Mouse (Mus musculus) liver, embryonic 14 days (tissue): ENCODE results near the gene Sap18b. TPM values are rescaled to one million over a fixed set of nuclear protein-coding genes. Genes with fewer than 3 reads are reported as not detected.

Experiments
- polyA plus RNA-seq: library from polyadenylated mRNA; depleted of rRNA; stranded (reverse); fragments of >200 nt; gene quantifications from 2 replicates; pipeline ENCODE4 v1.2.3, GENCODE M21; 2012; rRNA removed

Gene Sap18b
- 75.4 and 82.9 TPM in 2 replicates for polyA plus RNA-seq

GRCm38 (mm10) chr8:95825162-95825561 is at the start of gene Sap18b:
Gene Sap18b (plus strand): TSS chr8:95825346.

GRCm38 (mm10) chr8:95807331-95807843 is 17.8 kb upstream of the Sap18b start, which contains the start of gene Cnot1:
Gene Cnot1 (minus strand): TSS chr8:95807464.

GRCm38 (mm10) chr8:95853102-95853843 is 28.1 kb downstream of the Sap18b start, which contains the start of gene Slc38a7:
Gene Slc38a7 (minus strand): TSS chr8:95853539.

Other genes with a start within 250 kb of the Sap18b start
- gene Prss54, start 249.0 kb upstream of the Sap18b start, polyA plus RNA-seq, result not detected in 2 replicates
- 5.7 and 6.4 TPM in 2 replicates for gene Gins3, start 191.9 kb upstream of the Sap18b start, polyA plus RNA-seq
- 0.86 and 1.2 TPM in 2 replicates for gene Ndrg4, start 148.4 kb upstream of the Sap18b start, polyA plus RNA-seq
- gene Setd6, start 109.5 kb upstream of the Sap18b start, polyA plus RNA-seq, result 16.2 and 17.8 TPM in 2 replicates
- 35.6 and 42.9 TPM in 2 replicates for gene Cnot1, start 17.9 kb upstream of the Sap18b start, polyA plus RNA-seq
- 4.4 and 5.2 TPM in 2 replicates for gene Slc38a7, start 28.2 kb downstream of the Sap18b start, polyA plus RNA-seq
- gene Got2, start 63.2 kb downstream of the Sap18b start, polyA plus RNA-seq, result 99.0 and 111 TPM in 2 replicates